9 mouse cellular contexts compared by ENCODE assay signal in genomic region chr17:24477985-24478600, GRCm38 (mm10). TPM values are rescaled to one million over a fixed set of nuclear protein-coding genes. Genes with fewer than 3 reads are reported as not detected.
DNase-seq lines count a peak whose midpoint lies in the region; ATAC-seq and TF ChIP-seq lines count a peak whose summit lies in the region.
"Had no signal": no experiment of that assay in that cellular context is flagged by ENCODE, and none has a peak within 500 bp of the region (broad histone marks: within the 10 kb centered on the region; RNA-seq: fewer than 3 reads in every experiment).

No protein-coding gene starts in this region.

- 40% methylated on average over 11 of the region's 11 CpGs for WGBS in lung, adult 2 months
- 54% methylated on average over 11 of the region's 11 CpGs for WGBS in hindbrain, embryonic 13.5 days
- 45% methylated on average over 11 of the region's 11 CpGs for WGBS in liver, embryonic 15.5 days (ENCODE audit: insufficient replicate concordance)

- peaks cover 39% of the 10 kb centered on the region for H3K36me3 ChIP-seq in hindbrain, embryonic 13.5 days
- peaks cover 51% of the 10 kb centered on the region for H3K36me3 ChIP-seq in liver, embryonic 15.5 days (replicated peaks)

- H3K4me3 ChIP-seq in lung, adult 2 months (replicated peaks; ENCODE audit: extremely low read depth, low read depth, low read length) = no peak overlapping the region
- peak overlapping the region; percentile 74 for H3K4me3 ChIP-seq in hindbrain, embryonic 13.5 days
- H3K4me3 ChIP-seq in liver, embryonic 15.5 days (replicated peaks) = peak overlapping the region; percentile 93

- peak overlapping the region; percentile 86 for H3K9ac ChIP-seq in hindbrain, embryonic 13.5 days
- H3K9ac ChIP-seq in liver, embryonic 15.5 days = peak overlapping the region; percentile 84

- H3K27ac ChIP-seq in hindbrain, embryonic 13.5 days = peak overlapping the region; percentile 98
- peak overlapping the region; percentile 95 for H3K27ac ChIP-seq in liver, embryonic 15.5 days (replicated peaks)

- no peak for TF ChIP-seq POLR2A in lung, adult 2 months (IDR thresholded peaks at IDR 0.05; ENCODE audit: borderline replicate concordance, extremely low read depth, low read depth, low read length)

- peak; percentile 12; the same call in 1 of the 2 replicates for ATAC-seq in hindbrain, embryonic 13.5 days (ENCODE audit: low FRiP score)
- ATAC-seq in liver, embryonic 15.5 days (ENCODE audit: insufficient read depth) = no peak

- no peaks in the 10 kb centered on the region for H3K9me3 ChIP-seq in hindbrain, embryonic 13.5 days
- H3K9me3 ChIP-seq in liver, embryonic 15.5 days (replicated peaks) = no peaks in the 10 kb centered on the region

- peaks cover 3% of the 10 kb centered on the region; the same call in 1 of the 2 replicates for H3K4me1 ChIP-seq in lung, adult 2 months (ENCODE audit: control insufficient read depth, insufficient read depth, low read length)
- H3K4me1 ChIP-seq in hindbrain, embryonic 13.5 days (replicated peaks) = peaks cover 38% of the 10 kb centered on the region
- peaks cover 41% of the 10 kb centered on the region for H3K4me1 ChIP-seq in liver, embryonic 15.5 days (replicated peaks)

- no peaks in the 10 kb centered on the region for H3K27me3 ChIP-seq in hindbrain, embryonic 13.5 days
- no peaks in the 10 kb centered on the region for H3K27me3 ChIP-seq in liver, embryonic 15.5 days

- peak overlapping the region; percentile 73 for H3K4me2 ChIP-seq in hindbrain, embryonic 13.5 days
- peak overlapping the region; percentile 80 for H3K4me2 ChIP-seq in liver, embryonic 15.5 days

- 0 out of 2 replicates have a peak, but pooled peaks have one; percentile 2 for TF ChIP-seq CTCF in lung, adult 2 months (IDR thresholded peaks at IDR 0.05; ENCODE audit: insufficient read depth, low read length)

- DNase-seq in lung, adult 2 months = no peak
- no peak for DNase-seq in lung, postnatal 36 days
- peak; percentile 47 for DNase-seq in cerebellum, adult 8-10 months
- DNase-seq in natural killer cell, adult 2 months (ENCODE audit: low spot score in 2 of 2) = no peak
- no peak for DNase-seq in adrenal gland, postnatal 36 days
- DNase-seq in layer of hippocampus, postnatal 10 days (ENCODE audit: low spot score in 2 of 2) = no peak

RNA-seq across cellular contexts. Expression of gene Mlst8, which starts 0.8 kb away (rescaled TPM):
- 27.5 and 43.2 TPM in 2 replicates for polyA plus RNA-seq in lung, adult 2 months (2012; rRNA removed)
- polyA plus RNA-seq in hindbrain, embryonic 13.5 days (2015; fragmentation: Nextera tagmentation; extraction: Ambion mirVana) = 35.5 and 36.1 TPM in 2 replicates
- 12.0 and 13.6 TPM in 2 replicates for polyA plus RNA-seq in liver, embryonic 15.5 days (2015; fragmentation: Nextera tagmentation; extraction: Ambion mirVana)
- 10 to 100 TPM; 22.8 to 24.3 TPM for total RNA-seq in adrenal gland, postnatal 36 days (2021)
- total RNA-seq in layer of hippocampus, postnatal 10 days (2021) = 10 to 100 TPM; 29.1 to 30.8 TPM

RNA-seq across cellular contexts. Expression of gene Bricd5, which starts 4.4 kb away (rescaled TPM):
- polyA plus RNA-seq in lung, adult 2 months (2012; rRNA removed) = 0.15 and 0.43 TPM in 2 replicates
- polyA plus RNA-seq in hindbrain, embryonic 13.5 days (2015; fragmentation: Nextera tagmentation; extraction: Ambion mirVana) = 0.27 and 1.2 TPM in 2 replicates
- polyA plus RNA-seq in liver, embryonic 15.5 days (2015; fragmentation: Nextera tagmentation; extraction: Ambion mirVana) = 0.13 TPM in 1 of 2 replicates, not detected in the other
- under 1 TPM; 0.30 to 0.46 TPM for total RNA-seq in adrenal gland, postnatal 36 days (2021)
- total RNA-seq in layer of hippocampus, postnatal 10 days (2021) = 1 to 10 TPM in 1 of 2 experiments, under 1 TPM in 1; 0.87 to 1.8 TPM
- total RNA-seq: neutrophil, adult 5-6 weeks had no signal

RNA-seq across cellular contexts. Expression of gene Pgp, which starts 7.9 kb away (rescaled TPM):
- polyA plus RNA-seq in lung, adult 2 months (2012; rRNA removed) = 39.5 and 46.2 TPM in 2 replicates
- polyA plus RNA-seq in hindbrain, embryonic 13.5 days (2015; fragmentation: Nextera tagmentation; extraction: Ambion mirVana) = 55.4 and 56.9 TPM in 2 replicates
- 60.5 and 61.2 TPM in 2 replicates for polyA plus RNA-seq in liver, embryonic 15.5 days (2015; fragmentation: Nextera tagmentation; extraction: Ambion mirVana)
- 10 to 100 TPM; 85.9 to 94.4 TPM for total RNA-seq in adrenal gland, postnatal 36 days (2021)
- 10 to 100 TPM; 64.7 to 67.9 TPM for total RNA-seq in layer of hippocampus, postnatal 10 days (2021)

RNA-seq across cellular contexts. Expression of gene E4f1, which starts 8.0 kb away (rescaled TPM):
- polyA plus RNA-seq in lung, adult 2 months (2012; rRNA removed) = 85.9 and 90.1 TPM in 2 replicates
- polyA plus RNA-seq in hindbrain, embryonic 13.5 days (2015; fragmentation: Nextera tagmentation; extraction: Ambion mirVana) = 41.9 and 43.5 TPM in 2 replicates
- 11.5 and 14.2 TPM in 2 replicates for polyA plus RNA-seq in liver, embryonic 15.5 days (2015; fragmentation: Nextera tagmentation; extraction: Ambion mirVana)
- total RNA-seq in adrenal gland, postnatal 36 days (2021) = 10 to 100 TPM; 16.8 to 20.2 TPM
- 10 to 100 TPM; 30.0 to 33.3 TPM for total RNA-seq in layer of hippocampus, postnatal 10 days (2021)

RNA-seq across cellular contexts. Expression of gene Caskin1, which starts 10.3 kb away (rescaled TPM):
- polyA plus RNA-seq in lung, adult 2 months (2012; rRNA removed) = 1.7 and 2.1 TPM in 2 replicates
- polyA plus RNA-seq in hindbrain, embryonic 13.5 days (2015; fragmentation: Nextera tagmentation; extraction: Ambion mirVana) = 32.8 and 34.3 TPM in 2 replicates
- 0.05 and 0.09 TPM in 2 replicates for polyA plus RNA-seq in liver, embryonic 15.5 days (2015; fragmentation: Nextera tagmentation; extraction: Ambion mirVana)
- total RNA-seq in adrenal gland, postnatal 36 days (2021) = 10 to 100 TPM; 14.7 to 25.7 TPM
- total RNA-seq in layer of hippocampus, postnatal 10 days (2021) = 100 to 1,000 TPM; 170 to 175 TPM
- total RNA-seq: neutrophil, adult 5-6 weeks had no signal
